Mouse (Mus musculus) liver, embryonic 12.5 days (tissue): ENCODE measurements around the gene Rbck1. TPM values are rescaled to one million over a fixed set of nuclear protein-coding genes. Genes with fewer than 3 reads are reported as not detected.
A peak's percentile ranks its signal among the peaks of the same experiment; 100 is the strongest.
"Not testable (repeated sequence)": the region's sequence is repeated elsewhere in the genome, so short reads cannot be mapped to it uniquely, and the experiment has no call there.

Experiments used
- ATAC-seq: fragments of 200-750 bp; cut with Nextera tagmentation; 2 replicates; pipeline ENCODE4 v1.8.0; 2017; ENCODE audit warnings: moderate number of reproducible peaks, mild to moderate bottlenecking, moderate library complexity
- H3K27ac ChIP-seq: fragments of 300-500 bp; sonication (generic); 2 replicates; pipeline ENCODE4 v1.5.1; 2016; ENCODE audit warnings: mild to moderate bottlenecking
- H3K27me3 ChIP-seq: fragments of 300-500 bp; sonication (generic); replicated peaks from 2 replicates; pipeline ENCODE4 v1.6.1; 2016; ENCODE audit warnings: mild to moderate bottlenecking, moderate library complexity
- H3K36me3 ChIP-seq: fragments of 300-500 bp; sonication (generic); 2 replicates; pipeline ENCODE4 v1.6.1; 2016; ENCODE audit warnings: mild to moderate bottlenecking, moderate library complexity
- H3K4me1 ChIP-seq: fragments of 300-500 bp; sonication (generic); 2 replicates; pipeline ENCODE4 v1.6.1; 2016
- H3K4me2 ChIP-seq: fragments of 300-500 bp; sonication (generic); 2 replicates; pipeline ENCODE4 v1.6.1; 2016; ENCODE audit warnings: mild to moderate bottlenecking, moderate library complexity
- H3K4me3 ChIP-seq: fragments of 300-500 bp; sonication (generic); 2 replicates; pipeline ENCODE4 v1.5.1; 2016; ENCODE audit warnings: mild to moderate bottlenecking, moderate library complexity
- H3K9ac ChIP-seq: fragments of 300-500 bp; sonication (generic); 2 replicates; pipeline ENCODE4 v1.6.1; 2016; ENCODE audit warnings: mild to moderate bottlenecking, moderate library complexity
- H3K9me3 ChIP-seq: fragments of 300-500 bp; sonication (generic); replicated peaks from 2 replicates; pipeline ENCODE4 v1.6.1; 2016; ENCODE audit warnings: mild to moderate bottlenecking, moderate library complexity
- WGBS: fragments of 180-500 bp; shearing (Covaris S2); methylation state at CpG from one replicate; pipeline ENCODE4 v1.1.7; 2016; ENCODE audit not compliant: insufficient replicate concordance; 5-methylcytosine and 5-hydroxymethylcytosine counted together
- polyA plus RNA-seq: library from polyadenylated mRNA; unstranded; fragments of >200 nt; fragmentation: Nextera tagmentation; extraction: Ambion mirVana; gene quantifications from 2 replicates; pipeline ENCODE4 v1.2.1, GENCODE M21; 2016

The Rbck1 gene
- polyA plus RNA-seq, 1 experiment from 2014 or later: 69.6 TPM

- Histone ChIP-seq H3K27me3 (no peaks in the 10 kb centered on the region), H3K9me3 (0 out of 2 replicates have a peak, but pooled peaks cover 4% of the 10 kb centered on the region), H3K36me3 (no peaks in the 10 kb centered on the region), H3K4me3 (no peak overlapping the region), H3K4me2 (no peak overlapping the region), H3K27ac (no peak overlapping the region), H3K9ac (no peak overlapping the region), H3K4me1 (peaks cover 12% of the 10 kb centered on the region)
- WGBS: 48% methylated on average over 5 of the region's 5 CpGs
- ATAC-seq: peak; percentile 14; the same call in 1 of the 2 replicates
Observed at GRCm38 (mm10) chr2:152359616-152360015, 27.2 kb upstream of the Rbck1 start.

- H3K4me1 ChIP-seq: peaks cover 12% of the 10 kb centered on the region
- ATAC-seq, H3K4me2 ChIP-seq, H3K36me3 ChIP-seq, H3K9me3 ChIP-seq, H3K9ac ChIP-seq, H3K4me3 ChIP-seq, H3K27me3 ChIP-seq, H3K27ac ChIP-seq: not testable (repeated sequence)
- 67% methylated on average over 5 of the region's 5 CpGs for WGBS
Observed at GRCm38 (mm10) chr2:152358977-152359376, 26.5 kb upstream of the Rbck1 start.

GRCm38 (mm10) chr2:152357254-152357653 is 24.8 kb upstream of the Rbck1 start:
- Histone ChIP-seq H3K4me1 (peaks cover 5% of the 10 kb centered on the region), H3K27me3 (no peaks in the 10 kb centered on the region), H3K27ac (no peak overlapping the region), H3K4me3 (no peak overlapping the region), H3K36me3 (no peaks in the 10 kb centered on the region), H3K9me3 (0 out of 2 replicates have a peak, but pooled peaks cover 4% of the 10 kb centered on the region), H3K4me2 (no peak overlapping the region), H3K9ac (no peak overlapping the region)
- no peak for ATAC-seq
- 80% methylated on average over 3 of the region's 3 CpGs for WGBS

- Histone ChIP-seq H3K36me3 (no peaks in the 10 kb centered on the region), H3K9ac (peak overlapping the region; percentile 23; the same call in 1 of the 2 replicates), H3K27ac (peak overlapping the region; percentile 31; the same call in 1 of the 2 replicates), H3K27me3 (no peaks in the 10 kb centered on the region), H3K4me3 (no peak overlapping the region), H3K4me2 (peak overlapping the region; percentile 5), H3K4me1 (peaks cover 56% of the 10 kb centered on the region), H3K9me3 (no peaks in the 10 kb centered on the region)
- peak; percentile 40 for ATAC-seq
- WGBS: 60% methylated on average over 8 of the region's 8 CpGs
Observed at GRCm38 (mm10) chr2:152349842-152350540, 17.5 kb upstream of the Rbck1 start.

GRCm38 (mm10) chr2:152349205-152349604 is 16.8 kb upstream of the Rbck1 start:
- Histone ChIP-seq H3K27ac (peak overlapping the region; percentile 52), H3K9me3 (no peaks in the 10 kb centered on the region), H3K4me1 (peaks cover 62% of the 10 kb centered on the region), H3K4me2 (peak overlapping the region; percentile 5; the same call in 1 of the 2 replicates), H3K36me3 (no peaks in the 10 kb centered on the region), H3K27me3 (no peaks in the 10 kb centered on the region), H3K9ac (peak overlapping the region; percentile 23; the same call in 1 of the 2 replicates), H3K4me3 (no peak overlapping the region)
- ATAC-seq: no peak
- WGBS: 61% methylated on average over 6 of the region's 6 CpGs

- Histone ChIP-seq H3K4me3 (no peak overlapping the region), H3K9ac (peak overlapping the region; percentile 4; the same call in 1 of the 2 replicates), H3K27me3 (0 out of 2 replicates have a peak, but pooled peaks cover 5% of the 10 kb centered on the region), H3K9me3 (no peaks in the 10 kb centered on the region), H3K36me3 (no peaks in the 10 kb centered on the region), H3K4me1 (peaks cover 77% of the 10 kb centered on the region), H3K4me2 (peak overlapping the region; percentile 67), H3K27ac (peak overlapping the region; percentile 91)
- 56% methylated on average over 2 of the region's 2 CpGs for WGBS
- no peak for ATAC-seq
Observed at GRCm38 (mm10) chr2:152347722-152348121, 15.3 kb upstream of the Rbck1 start.

GRCm38 (mm10) chr2:152346776-152347465 is 14.5 kb upstream of the Rbck1 start:
- Histone ChIP-seq H3K36me3 (no peaks in the 10 kb centered on the region), H3K27ac (peak overlapping the region; percentile 91), H3K4me3 (peak overlapping the region; percentile 34; the same call in 1 of the 2 replicates), H3K9ac (peak overlapping the region; percentile 62), H3K4me1 (peaks cover 85% of the 10 kb centered on the region), H3K9me3 (no peaks in the 10 kb centered on the region), H3K4me2 (peak overlapping the region; percentile 67), H3K27me3 (peaks cover 13% of the 10 kb centered on the region; the same call in 1 of the 2 replicates)
- 9% methylated on average over 9 of the region's 9 CpGs for WGBS
- peak; percentile 80 for ATAC-seq

- no peak overlapping the region for H3K4me2 ChIP-seq
- peaks cover 83% of the 10 kb centered on the region for H3K4me1 ChIP-seq
- peak overlapping the region; percentile 49; the same call in 1 of the 2 replicates for H3K27ac ChIP-seq
- H3K27me3 ChIP-seq: peaks cover 13% of the 10 kb centered on the region; the same call in 1 of the 2 replicates
- H3K9ac ChIP-seq: no peak overlapping the region
- H3K36me3 ChIP-seq: no peaks in the 10 kb centered on the region
- H3K9me3 ChIP-seq: no peaks in the 10 kb centered on the region
- no peak for ATAC-seq
- no peak overlapping the region for H3K4me3 ChIP-seq
- WGBS: 85% methylated on average over 6 of the region's 6 CpGs
Observed at GRCm38 (mm10) chr2:152345393-152345792, 12.9 kb upstream of the Rbck1 start.

- H3K4me3 ChIP-seq: no peak overlapping the region
- H3K4me2 ChIP-seq: no peak overlapping the region
- H3K4me1 ChIP-seq: peaks cover 78% of the 10 kb centered on the region
- WGBS: 66% methylated on average over 5 of the region's 5 CpGs
- no peak for ATAC-seq
- no peak overlapping the region for H3K9ac ChIP-seq
- H3K27me3 ChIP-seq: peaks cover 13% of the 10 kb centered on the region; the same call in 1 of the 2 replicates
- H3K27ac ChIP-seq: peak overlapping the region; percentile 75; the same call in 1 of the 2 replicates
- no peaks in the 10 kb centered on the region for H3K9me3 ChIP-seq
- H3K36me3 ChIP-seq: no peaks in the 10 kb centered on the region
Observed at GRCm38 (mm10) chr2:152344909-152345308, 12.5 kb upstream of the Rbck1 start.

GRCm38 (mm10) chr2:152344361-152344760 is 11.9 kb upstream of the Rbck1 start:
- H3K36me3 ChIP-seq: 0 out of 2 replicates have a peak, but pooled peaks cover 3% of the 10 kb centered on the region
- no peak for ATAC-seq
- H3K27ac ChIP-seq: peak overlapping the region; percentile 75
- H3K4me3 ChIP-seq: peak overlapping the region; percentile 68
- peaks cover 72% of the 10 kb centered on the region for H3K4me1 ChIP-seq
- H3K27me3 ChIP-seq: peaks cover 13% of the 10 kb centered on the region; the same call in 1 of the 2 replicates
- peak overlapping the region; percentile 77 for H3K9ac ChIP-seq
- 17% methylated on average over 10 of the region's 10 CpGs for WGBS
- H3K4me2 ChIP-seq: peak overlapping the region; percentile 97
- no peaks in the 10 kb centered on the region for H3K9me3 ChIP-seq

GRCm38 (mm10) chr2:152343329-152344213 is 11.1 kb upstream of the Rbck1 start, which contains the start of gene Trib3:
Gene Trib3, minus strand, starts transcription at chr2:152344032.
- Histone ChIP-seq H3K4me2 (peak within 1 kb of the TSS; percentile 97), H3K36me3 (0 out of 2 replicates have a peak, but pooled peaks cover 6% of the 10 kb centered on the region), H3K27ac (peak within 1 kb of the TSS; percentile 75), H3K9me3 (no peaks in the 10 kb centered on the region), H3K4me3 (peak within 1 kb of the TSS; percentile 68), H3K27me3 (peaks cover 13% of the 10 kb centered on the region; the same call in 1 of the 2 replicates), H3K9ac (peak within 1 kb of the TSS; percentile 77), H3K4me1 (peaks cover 64% of the 10 kb centered on the region)
- WGBS: 1% methylated on average over 51 of the region's 52 CpGs
- ATAC-seq: peak; percentile 81
